Mouse (Mus musculus): ENCODE data around the gene Hfm1. TPM values are rescaled to one million over a fixed set of nuclear protein-coding genes. Genes with fewer than 3 reads are reported as not detected.

Hfm1 gene
- polyA plus RNA-seq, 1 experiment from 2014 or later, result 6.7 TPM

GRCm38 (mm10) chr5:106801215-106801863 lies 124.8 kb downstream of the Hfm1 start:
- no peaks in the 10 kb centered on the region for H3K36me3 ChIP-seq
- 13% methylated on average over 9 of the region's 9 CpGs for WGBS
- no peak overlapping the region for H3K4me3 ChIP-seq
- H3K27ac ChIP-seq (replicated peaks), result no peak overlapping the region
- no peak overlapping the region for H3K4me2 ChIP-seq (replicated peaks)
- H3K9me3 ChIP-seq, result no peaks in the 10 kb centered on the region
- H3K9ac ChIP-seq (replicated peaks), result no peak overlapping the region
- H3K27me3 ChIP-seq, result peaks cover 4% of the 10 kb centered on the region; the same call in 1 of the 2 replicates
- H3K4me1 ChIP-seq, result peaks cover 10% of the 10 kb centered on the region
- 0 out of 2 replicates have a peak, but pooled peaks have one; percentile 10 for ATAC-seq (replicated peaks)

GRCm38 (mm10) chr5:106797896-106798295 lies 128.2 kb downstream of the Hfm1 start:
- peaks cover 4% of the 10 kb centered on the region; the same call in 1 of the 2 replicates for H3K27me3 ChIP-seq
- no peak overlapping the region for H3K9ac ChIP-seq (replicated peaks)
- H3K4me2 ChIP-seq (replicated peaks), result no peak overlapping the region
- H3K36me3 ChIP-seq, result no peaks in the 10 kb centered on the region
- ATAC-seq (replicated peaks), result no peak
- H3K4me3 ChIP-seq, result no peak overlapping the region
- H3K9me3 ChIP-seq, result no peaks in the 10 kb centered on the region
- peaks cover 10% of the 10 kb centered on the region for H3K4me1 ChIP-seq
- WGBS, result 43% methylated on average over 5 of the region's 5 CpGs
- H3K27ac ChIP-seq (replicated peaks), result no peak overlapping the region

- Histone ChIP-seq H3K4me1 (no peaks in the 10 kb centered on the region), H3K36me3 (no peaks in the 10 kb centered on the region), H3K4me2 (replicated peaks) (no peak overlapping the region), H3K9me3 (no peaks in the 10 kb centered on the region), H3K27me3 (no peaks in the 10 kb centered on the region), H3K4me3 (no peak overlapping the region), H3K9ac (replicated peaks) (no peak overlapping the region), H3K27ac (replicated peaks) (no peak overlapping the region)
- WGBS, result 14% methylated on average over 6 of the region's 6 CpGs
- peak; percentile 67; the same call in 1 of the 2 replicates for ATAC-seq (replicated peaks)
Observed at GRCm38 (mm10) chr5:106791241-106791572, 134.9 kb downstream of the Hfm1 start.

GRCm38 (mm10) chr5:106790496-106791240 lies 135.5 kb downstream of the Hfm1 start:
- H3K27ac ChIP-seq (replicated peaks), result no peak overlapping the region
- 39% methylated on average over 5 of the region's 5 CpGs for WGBS
- no peak overlapping the region for H3K9ac ChIP-seq (replicated peaks)
- H3K4me1 ChIP-seq, result no peaks in the 10 kb centered on the region
- ATAC-seq (replicated peaks), result 0 out of 2 replicates have a peak, but pooled peaks have one; percentile 11
- no peaks in the 10 kb centered on the region for H3K36me3 ChIP-seq
- no peaks in the 10 kb centered on the region for H3K27me3 ChIP-seq
- H3K4me2 ChIP-seq (replicated peaks), result no peak overlapping the region
- no peaks in the 10 kb centered on the region for H3K9me3 ChIP-seq
- no peak overlapping the region for H3K4me3 ChIP-seq

Small RNAs within 50 kb of the gene (microRNA-seq; reads per million reads assigned to microRNA genes)
- gene Gm27527, result not detected

Other genes starting within 250 kb of the Hfm1 start
- 77.8 and 86.8 TPM in 2 replicates for gene Zfp644, start 229.0 kb downstream of the Hfm1 start, polyA plus RNA-seq (2015; fragmentation: Nextera tagmentation; extraction: Ambion mirVana)
- gene Cdc7, start 38.0 kb upstream of the Hfm1 start, polyA plus RNA-seq (2015; fragmentation: Nextera tagmentation; extraction: Ambion mirVana), result 41.9 and 45.8 TPM in 2 replicates